Mouse (Mus musculus): Measurements from ENCODE around the gene Pbx4. TPM values are rescaled to one million over a fixed set of nuclear protein-coding genes. Genes with fewer than 3 reads are reported as not detected.

Gene Pbx4
- polyA plus RNA-seq, 1 experiment, result 9.7 TPM

DNA sequence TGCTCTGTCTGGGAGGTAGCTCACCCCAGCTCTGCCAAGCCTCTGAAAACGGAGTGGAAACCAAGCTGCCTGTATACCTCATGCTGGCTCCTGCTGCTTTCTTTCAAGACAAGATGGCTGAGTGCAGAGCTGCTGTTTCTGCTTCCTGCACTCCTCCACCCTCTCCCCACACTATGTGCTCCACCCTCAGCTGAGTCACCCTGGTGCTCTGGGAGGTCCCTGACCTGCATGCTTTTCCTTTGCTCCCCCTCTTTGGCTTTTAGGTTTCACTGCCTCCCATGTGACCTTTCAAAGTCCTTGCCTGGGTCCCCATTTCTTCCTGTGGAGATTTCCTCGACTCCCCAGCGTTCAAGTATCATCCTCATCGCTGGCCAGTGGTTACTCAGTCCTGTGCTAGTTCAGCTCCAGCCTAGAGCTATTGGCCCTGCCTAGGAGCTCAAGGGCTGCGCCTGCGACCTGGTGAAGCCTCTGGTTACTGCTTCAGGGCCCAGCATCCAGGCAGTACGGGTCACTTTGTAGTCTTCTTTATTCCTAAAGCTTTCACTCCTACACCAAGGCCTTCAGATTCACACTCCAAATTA is 18.7 kb downstream of the Pbx4 start:
- Histone ChIP-seq H3K4me1 (ENCODE audit: control insufficient read depth, insufficient read depth, low read length) (no peaks in the 10 kb centered on the region), H3K4me3 (replicated peaks; ENCODE audit: control insufficient read depth, low read depth, low read length) (no peak overlapping the region), H3K27ac (ENCODE audit: control insufficient read depth, insufficient read depth, low read depth, low read length, poor library complexity) (peak overlapping the region; percentile 46)
- TF ChIP-seq POLR2A (IDR thresholded peaks at IDR 0.05; ENCODE audit: borderline replicate concordance, control insufficient read depth, low read depth, low read length), result no peak
- no peak for TF ChIP-seq CTCF (IDR thresholded peaks at IDR 0.05; ENCODE audit: control insufficient read depth, insufficient read depth, low read length)
- 68% methylated on average over 7 of the region's 7 CpGs for WGBS

DNA sequence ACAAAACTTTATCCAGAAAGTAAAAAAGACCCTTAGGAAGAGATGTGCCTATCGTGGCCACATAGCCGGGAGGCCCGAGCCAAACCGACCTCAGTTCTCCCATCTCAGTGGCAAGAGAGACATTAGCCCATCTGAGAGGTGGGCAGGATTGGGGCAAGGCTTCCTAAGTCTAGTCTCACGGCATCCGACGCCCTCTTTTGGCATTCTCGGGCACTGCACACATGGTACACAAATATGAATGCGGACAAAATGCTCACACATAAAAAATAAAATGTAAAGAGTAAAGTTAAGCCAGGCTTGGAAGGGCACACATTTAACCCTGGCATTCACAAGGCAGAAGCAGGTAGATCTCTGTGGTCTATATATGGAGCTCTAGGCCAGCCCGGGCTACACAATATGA is 21.6 kb downstream of the Pbx4 start:
- H3K4me3 ChIP-seq (replicated peaks; ENCODE audit: control insufficient read depth, low read depth, low read length), result no peak overlapping the region
- no peak overlapping the region for H3K27ac ChIP-seq (ENCODE audit: control insufficient read depth, insufficient read depth, low read depth, low read length, poor library complexity)
- H3K4me1 ChIP-seq (ENCODE audit: control insufficient read depth, insufficient read depth, low read length), result no peaks in the 10 kb centered on the region
- WGBS, result 93% methylated on average over 10 of the region's 10 CpGs
- no peak for TF ChIP-seq POLR2A (IDR thresholded peaks at IDR 0.05; ENCODE audit: borderline replicate concordance, control insufficient read depth, low read depth, low read length)
- no peak for TF ChIP-seq CTCF (IDR thresholded peaks at IDR 0.05; ENCODE audit: control insufficient read depth, insufficient read depth, low read length)

DNA sequence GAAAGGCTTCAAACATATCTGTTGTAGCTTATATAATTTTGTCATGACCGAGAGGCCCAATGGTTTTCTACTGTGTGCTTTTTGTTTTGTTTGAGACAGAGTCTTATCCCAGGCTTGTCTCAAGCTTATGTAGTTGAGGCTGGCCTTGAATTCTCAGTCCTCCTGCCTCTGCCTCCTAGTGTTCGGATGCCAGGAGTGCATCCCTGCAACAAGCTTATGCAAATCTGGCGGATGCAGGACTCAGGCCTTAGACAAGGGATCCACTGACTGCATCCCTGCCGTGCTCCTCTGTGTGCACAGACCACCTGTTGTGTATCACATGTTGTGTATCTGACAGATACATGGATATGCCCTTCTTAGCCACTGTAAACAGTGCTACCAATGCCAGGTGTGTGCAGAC is 28.5 kb downstream of the Pbx4 start:
- H3K27ac ChIP-seq (ENCODE audit: control insufficient read depth, insufficient read depth, low read depth, low read length, poor library complexity), result no peak overlapping the region
- WGBS, result 86% methylated on average over 4 of the region's 4 CpGs
- TF ChIP-seq CTCF (IDR thresholded peaks at IDR 0.05; ENCODE audit: control insufficient read depth, insufficient read depth, low read length), result no peak
- TF ChIP-seq POLR2A (IDR thresholded peaks at IDR 0.05; ENCODE audit: borderline replicate concordance, control insufficient read depth, low read depth, low read length), result no peak
- H3K4me3 ChIP-seq (replicated peaks; ENCODE audit: control insufficient read depth, low read depth, low read length), result no peak overlapping the region
- no peaks in the 10 kb centered on the region; the same call in 1 of the 2 replicates for H3K4me1 ChIP-seq (ENCODE audit: control insufficient read depth, insufficient read depth, low read length)

DNA sequence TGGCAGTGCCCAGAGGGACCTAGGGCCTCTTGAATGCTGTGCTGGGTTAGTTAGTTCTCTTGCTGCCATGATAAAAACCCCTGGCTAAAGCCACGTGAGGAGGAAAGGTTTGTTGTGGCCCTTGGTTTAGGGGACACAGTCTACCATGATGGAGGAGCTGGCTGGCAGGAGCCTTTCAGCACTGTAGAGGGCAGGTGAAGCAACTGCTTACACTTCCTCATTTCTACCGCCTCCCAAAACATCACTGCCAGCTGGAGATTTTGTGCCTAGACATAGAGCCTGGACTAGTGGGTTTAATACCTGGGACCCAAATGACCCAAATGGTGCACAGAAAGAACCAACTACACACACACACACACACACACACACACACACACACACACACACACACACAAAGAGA is 29.0 kb downstream of the Pbx4 start:
- 34% methylated on average over 2 of the region's 2 CpGs for WGBS
- Histone ChIP-seq H3K4me1 (ENCODE audit: control insufficient read depth, insufficient read depth, low read length) (no peaks in the 10 kb centered on the region; the same call in 1 of the 2 replicates), H3K27ac (ENCODE audit: control insufficient read depth, insufficient read depth, low read depth, low read length, poor library complexity) (no peak overlapping the region), H3K4me3 (replicated peaks; ENCODE audit: control insufficient read depth, low read depth, low read length) (no peak overlapping the region)
- no peak for TF ChIP-seq POLR2A (IDR thresholded peaks at IDR 0.05; ENCODE audit: borderline replicate concordance, control insufficient read depth, low read depth, low read length)
- TF ChIP-seq CTCF (IDR thresholded peaks at IDR 0.05; ENCODE audit: control insufficient read depth, insufficient read depth, low read length), result no peak

DNA sequence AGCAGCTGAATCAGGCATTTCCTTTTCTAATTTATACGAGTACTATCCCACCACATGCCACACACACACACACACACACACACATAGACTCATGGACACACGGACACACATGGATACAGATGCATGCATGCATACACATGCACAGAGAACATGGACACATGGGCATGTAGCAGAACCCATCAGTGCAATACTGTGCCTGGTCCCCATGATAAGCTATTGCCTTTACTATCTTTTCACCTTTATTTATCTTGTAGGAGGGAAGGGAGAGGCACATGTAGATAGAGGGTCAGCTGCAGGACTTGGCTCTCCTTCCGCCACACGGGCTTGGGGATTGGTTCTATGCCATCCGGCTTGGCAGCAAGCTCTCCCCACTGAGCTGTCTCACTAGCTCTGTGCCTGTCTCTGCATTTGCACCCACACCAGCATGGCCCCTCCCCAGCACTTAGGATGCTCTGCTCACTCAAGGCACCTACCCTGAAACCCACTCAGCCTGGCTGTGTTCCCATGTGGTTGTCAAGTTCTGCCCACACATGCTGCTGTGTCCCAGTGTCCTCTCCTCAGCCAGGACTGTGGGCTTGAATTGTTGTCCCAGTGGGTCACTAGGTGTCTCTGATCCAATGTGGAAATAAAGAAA is 31.2 kb downstream of the Pbx4 start:
- Histone ChIP-seq H3K27ac (ENCODE audit: control insufficient read depth, insufficient read depth, low read depth, low read length, poor library complexity) (no peak overlapping the region), H3K4me3 (replicated peaks; ENCODE audit: control insufficient read depth, low read depth, low read length) (no peak overlapping the region), H3K4me1 (ENCODE audit: control insufficient read depth, insufficient read depth, low read length) (no peaks in the 10 kb centered on the region; the same call in 1 of the 2 replicates)
- WGBS, result 78% methylated on average over 5 of the region's 5 CpGs
- no peak for TF ChIP-seq CTCF (IDR thresholded peaks at IDR 0.05; ENCODE audit: control insufficient read depth, insufficient read depth, low read length)
- no peak for TF ChIP-seq POLR2A (IDR thresholded peaks at IDR 0.05; ENCODE audit: borderline replicate concordance, control insufficient read depth, low read depth, low read length)

DNA sequence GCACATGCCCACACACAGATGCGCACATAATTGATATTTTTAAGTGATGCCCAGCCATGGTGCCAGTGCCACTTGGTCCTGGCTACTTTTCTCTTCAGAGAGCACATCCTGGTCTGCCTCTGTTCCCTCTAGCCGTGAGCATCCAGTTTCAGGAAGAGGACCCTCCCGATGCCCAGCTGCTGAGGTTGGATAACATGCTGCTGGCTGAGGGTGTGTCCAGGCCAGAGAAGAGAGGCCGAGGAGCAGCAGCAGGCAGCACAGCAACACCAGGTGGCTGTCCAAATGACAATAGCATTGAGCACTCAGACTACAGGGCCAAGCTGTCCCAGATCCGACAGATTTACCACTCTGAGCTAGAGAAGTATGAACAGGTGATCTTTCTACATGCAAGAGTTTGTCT is 31.9 kb downstream of the Pbx4 start:
- Histone ChIP-seq H3K4me1 (ENCODE audit: control insufficient read depth, insufficient read depth, low read length) (no peaks in the 10 kb centered on the region; the same call in 1 of the 2 replicates), H3K27ac (ENCODE audit: control insufficient read depth, insufficient read depth, low read depth, low read length, poor library complexity) (no peak overlapping the region), H3K4me3 (replicated peaks; ENCODE audit: control insufficient read depth, low read depth, low read length) (no peak overlapping the region)
- TF ChIP-seq POLR2A (IDR thresholded peaks at IDR 0.05; ENCODE audit: borderline replicate concordance, control insufficient read depth, low read depth, low read length), result no peak
- TF ChIP-seq CTCF (IDR thresholded peaks at IDR 0.05; ENCODE audit: control insufficient read depth, insufficient read depth, low read length), result no peak
- 74% methylated on average over 5 of the region's 5 CpGs for WGBS

DNA sequence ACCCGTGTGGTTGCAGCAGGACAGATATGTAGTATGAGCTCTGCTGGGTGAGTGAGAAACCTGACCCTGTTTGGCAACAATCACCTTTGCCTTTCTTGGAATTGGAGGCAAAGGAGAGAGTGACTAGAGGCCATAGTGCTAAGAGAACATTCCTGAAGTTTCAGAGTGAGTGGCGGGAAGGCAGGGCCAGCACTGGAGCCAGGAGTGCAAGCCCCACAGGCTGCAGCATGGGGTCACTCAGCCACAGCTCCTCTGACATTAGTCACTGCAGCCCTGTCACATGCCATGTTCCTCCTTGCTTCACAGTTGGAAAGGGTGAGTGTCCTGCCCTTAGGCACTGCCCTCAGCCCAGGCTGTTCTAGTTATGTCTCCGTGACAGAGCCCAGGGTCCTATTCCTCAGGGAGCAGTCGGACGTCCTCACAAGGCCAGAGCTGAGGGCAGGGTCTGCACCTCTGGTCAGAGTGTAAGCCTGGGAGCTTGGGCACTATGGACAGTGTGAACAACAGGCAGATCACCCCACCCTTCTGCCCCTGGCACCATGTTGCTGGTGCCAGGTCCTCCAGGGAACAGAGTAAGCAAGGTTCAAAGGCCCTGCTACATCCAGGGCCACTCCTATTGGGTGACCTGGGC is 35.5 kb downstream of the Pbx4 start:
- H3K4me1 ChIP-seq (ENCODE audit: control insufficient read depth, insufficient read depth, low read length), result no peaks in the 10 kb centered on the region; the same call in 1 of the 2 replicates
- WGBS, result 89% methylated on average over 5 of the region's 5 CpGs

DNA sequence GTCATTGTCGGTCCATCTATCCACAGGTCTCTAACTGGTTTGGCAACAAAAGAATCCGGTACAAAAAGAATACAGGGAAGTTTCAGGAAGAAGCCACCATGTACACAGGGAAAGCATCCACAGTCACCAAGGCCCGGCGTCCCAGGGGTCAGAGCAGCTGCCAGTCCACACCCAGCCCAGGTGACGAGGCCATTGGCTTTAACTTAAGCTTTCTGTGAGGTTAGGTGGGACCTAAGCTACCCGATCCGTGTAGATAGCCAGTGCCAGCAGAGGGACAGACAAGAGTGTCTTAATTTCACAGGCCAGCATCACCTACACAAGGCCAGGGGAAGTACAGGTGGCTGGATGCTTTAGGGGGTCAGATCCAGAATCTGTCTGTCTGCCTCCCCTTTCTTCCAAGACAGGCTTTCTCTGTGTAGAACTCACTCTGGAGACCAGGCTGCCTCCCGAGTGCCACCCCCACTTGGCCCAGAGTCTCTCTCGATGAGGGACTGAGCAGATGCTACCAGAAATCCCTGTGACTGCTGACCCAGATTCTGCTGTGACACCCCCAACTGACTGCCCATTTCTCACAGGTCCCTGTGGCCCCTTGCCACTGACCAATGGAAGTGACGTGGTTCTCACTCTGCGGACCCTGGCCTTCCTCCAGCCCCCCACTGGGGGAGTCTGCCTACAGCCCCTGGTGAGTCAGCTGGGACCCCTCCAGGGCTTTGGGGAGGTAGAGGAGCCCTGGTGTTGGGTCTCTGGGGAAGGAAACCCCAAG is 37.9 kb downstream of the Pbx4 start:
- no peak overlapping the region for H3K27ac ChIP-seq (ENCODE audit: control insufficient read depth, insufficient read depth, low read depth, low read length, poor library complexity)
- WGBS, result 85% methylated on average over 11 of the region's 11 CpGs
- TF ChIP-seq CTCF (IDR thresholded peaks at IDR 0.05; ENCODE audit: control insufficient read depth, insufficient read depth, low read length) (no peak), POLR2A (IDR thresholded peaks at IDR 0.05; ENCODE audit: borderline replicate concordance, control insufficient read depth, low read depth, low read length) (no peak)
- no peaks in the 10 kb centered on the region for H3K4me1 ChIP-seq (ENCODE audit: control insufficient read depth, insufficient read depth, low read length)
- no peak overlapping the region for H3K4me3 ChIP-seq (replicated peaks; ENCODE audit: control insufficient read depth, low read depth, low read length)

More for the DNA sequence above, 35.5 kb downstream of the Pbx4 start:
- no peak overlapping the region for H3K27ac ChIP-seq (ENCODE audit: control insufficient read depth, insufficient read depth, low read depth, low read length, poor library complexity)
- TF ChIP-seq CTCF (IDR thresholded peaks at IDR 0.05; ENCODE audit: control insufficient read depth, insufficient read depth, low read length) (no peak), POLR2A (IDR thresholded peaks at IDR 0.05; ENCODE audit: borderline replicate concordance, control insufficient read depth, low read depth, low read length) (no peak)
- H3K4me3 ChIP-seq (replicated peaks; ENCODE audit: control insufficient read depth, low read depth, low read length), result no peak overlapping the region

Data from bone marrow, adult 2 months (tissue).